Mouse (Mus musculus): ENCODE measurements around the gene Hoxa11.

The Hoxa11 gene

GRCm38 (mm10) chr6:52265306-52265912, 19.8 kb upstream of the Hoxa11 start:
- peak; percentile 45 for DNase-seq (ENCODE audit: extremely low spot score)

GRCm38 (mm10) chr6:52264106-52264790, 18.6 kb upstream of the Hoxa11 start:
- DNase-seq (ENCODE audit: extremely low spot score): peak; percentile 20

GRCm38 (mm10) chr6:52263321-52263585, 17.6 kb upstream of the Hoxa11 start:
- peak; percentile 37 for DNase-seq (ENCODE audit: extremely low spot score)

GRCm38 (mm10) chr6:52262463-52263320, 17.1 kb upstream of the Hoxa11 start:
- peak; percentile 48 for DNase-seq (ENCODE audit: extremely low spot score)

GRCm38 (mm10) chr6:52261751-52262462, 16.3 kb upstream of the Hoxa11 start:
- peak; percentile 35 for DNase-seq (ENCODE audit: extremely low spot score)

GRCm38 (mm10) chr6:52260654-52261575, 15.3 kb upstream of the Hoxa11 start, which contains the start of gene Hoxa13:
Gene Hoxa13 (minus strand): TSS chr6:52260880.
- peak; percentile 59 for DNase-seq (ENCODE audit: extremely low spot score)

GRCm38 (mm10) chr6:52259811-52260261, 14.2 kb upstream of the Hoxa11 start:
- DNase-seq (ENCODE audit: extremely low spot score): peak; percentile 55

- DNase-seq (ENCODE audit: extremely low spot score): no peak
Measured at GRCm38 (mm10) chr6:52259081-52259790, 13.6 kb upstream of the Hoxa11 start.

- DNase-seq (ENCODE audit: extremely low spot score): peak; percentile 80
Measured at GRCm38 (mm10) chr6:52256956-52257355, 11.3 kb upstream of the Hoxa11 start.

GRCm38 (mm10) chr6:52253511-52254500, 8.2 kb upstream of the Hoxa11 start:
- DNase-seq (ENCODE audit: extremely low spot score): no peak

GRCm38 (mm10) chr6:52252775-52253376, 7.3 kb upstream of the Hoxa11 start:
- DNase-seq (ENCODE audit: extremely low spot score): no peak

GRCm38 (mm10) chr6:52252016-52252774, 6.6 kb upstream of the Hoxa11 start:
- no peak for DNase-seq (ENCODE audit: extremely low spot score)

- DNase-seq (ENCODE audit: extremely low spot score): no peak
Measured at GRCm38 (mm10) chr6:52251177-52251879, 5.7 kb upstream of the Hoxa11 start.

GRCm38 (mm10) chr6:52249826-52250225, 4.2 kb upstream of the Hoxa11 start:
- DNase-seq (ENCODE audit: extremely low spot score): no peak

GRCm38 (mm10) chr6:52249415-52249738, 3.8 kb upstream of the Hoxa11 start:
- no peak for DNase-seq (ENCODE audit: extremely low spot score)

- no peak for DNase-seq (ENCODE audit: extremely low spot score)
Measured at GRCm38 (mm10) chr6:52248638-52249414, 3.2 kb upstream of the Hoxa11 start.
